Mouse (Mus musculus): ENCODE results near the gene Ten1. TPM values are rescaled to one million over a fixed set of nuclear protein-coding genes. Genes with fewer than 3 reads are reported as not detected.

Ten1 gene
- polyA plus RNA-seq, 1 experiment = 27.7 TPM

DNA sequence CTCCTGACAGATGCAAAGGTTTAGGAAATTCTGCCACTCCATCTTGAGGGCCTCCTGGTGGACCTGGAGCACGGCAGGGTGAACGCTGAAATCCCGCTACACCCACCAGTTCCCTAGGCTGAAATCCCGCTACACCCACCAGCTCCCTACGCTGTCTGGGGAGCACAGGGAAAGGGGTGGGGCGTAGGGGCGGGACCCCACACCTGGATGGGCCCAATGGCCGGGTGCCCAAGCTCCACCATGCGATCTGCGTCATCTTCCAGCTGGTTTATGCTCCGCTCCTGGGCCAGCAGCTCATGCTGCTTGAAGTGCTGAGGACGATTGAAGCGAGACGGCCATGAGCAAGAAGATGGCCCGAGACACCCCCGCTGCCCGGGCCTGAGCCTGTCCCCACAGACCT, 33.8 kb downstream of the Ten1 start:
- 74% methylated on average over 17 of the region's 17 CpGs for whole genome bisulfite sequencing
- H3K27me3 ChIP-seq (ENCODE audit: control insufficient read depth, insufficient read depth, low read length) = no peaks in the 10 kb centered on the region
- TF ChIP-seq POLR2A (IDR thresholded peaks at IDR 0.05; ENCODE audit: low read depth, low read length) = no peak
- no peak for TF ChIP-seq CTCF (IDR thresholded peaks at IDR 0.05; ENCODE audit: extremely low read depth, insufficient read length, insufficient replicate concordance, low read depth, low read length)
- no peak overlapping the region for H3K4me3 ChIP-seq (ENCODE audit: low read depth, low read length)
- peaks cover 11% of the 10 kb centered on the region for H3K36me3 ChIP-seq (ENCODE audit: control insufficient read depth, insufficient read depth, low read length)
- H3K27ac ChIP-seq (ENCODE audit: insufficient read depth, low read depth, low read length) = no peak overlapping the region
- H3K4me1 ChIP-seq (ENCODE audit: control insufficient read depth, insufficient read depth, insufficient read length, low read length) = peaks cover 10% of the 10 kb centered on the region

GRCm38 (mm10) chr11:116234901-116235300, 36.2 kb downstream of the Ten1 start:
- Histone ChIP-seq H3K36me3 (ENCODE audit: control insufficient read depth, insufficient read depth, low read length) (peaks cover 7% of the 10 kb centered on the region), H3K4me1 (ENCODE audit: control insufficient read depth, insufficient read depth, insufficient read length, low read length) (peaks cover 16% of the 10 kb centered on the region), H3K27me3 (ENCODE audit: control insufficient read depth, insufficient read depth, low read length) (no peaks in the 10 kb centered on the region), H3K4me3 (ENCODE audit: low read depth, low read length) (no peak overlapping the region), H3K27ac (ENCODE audit: insufficient read depth, low read depth, low read length) (no peak overlapping the region)
- TF ChIP-seq POLR2A (IDR thresholded peaks at IDR 0.05; ENCODE audit: low read depth, low read length) (no peak), CTCF (IDR thresholded peaks at IDR 0.05; ENCODE audit: extremely low read depth, insufficient read length, insufficient replicate concordance, low read depth, low read length) (no peak)
- WGBS = 88% methylated on average over 8 of the region's 8 CpGs

DNA sequence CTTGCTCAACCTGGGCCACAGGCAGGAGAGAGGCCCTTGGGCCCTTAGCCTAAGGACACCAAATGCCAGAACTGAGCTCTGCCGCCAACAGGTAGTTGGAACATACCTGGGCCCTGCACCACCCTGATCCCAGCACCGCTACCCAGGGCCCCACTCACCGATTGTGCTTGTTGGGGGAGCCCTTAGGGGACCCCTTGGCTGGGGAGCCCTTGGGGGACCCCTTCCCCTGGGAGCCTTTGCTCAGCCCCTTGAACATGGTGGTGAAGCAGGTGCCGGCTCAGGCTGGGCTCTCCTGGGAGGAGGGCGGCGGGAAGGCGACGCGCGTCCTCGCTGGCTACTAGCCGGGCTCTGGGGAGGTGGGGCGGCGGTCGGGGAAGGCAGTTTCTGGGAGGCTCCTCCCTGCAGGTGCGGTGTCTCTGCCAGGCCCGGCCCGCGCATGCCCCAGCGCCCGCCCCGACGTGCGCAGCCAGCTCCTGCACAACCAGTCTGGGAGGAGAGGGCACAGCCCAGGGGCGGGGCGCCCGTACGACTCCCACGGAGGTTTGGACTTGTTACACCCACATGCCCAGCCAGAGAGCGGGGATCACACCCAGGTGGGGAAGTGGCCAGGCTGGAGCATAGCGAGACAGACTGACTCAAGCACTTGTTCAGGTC, 39.2 kb downstream of the Ten1 start, which contains the start of gene Evpl:
TSS of gene Evpl (minus strand) at position 336 of the 654 bp plus-strand sequence.
- peaks cover 31% of the 10 kb centered on the region for H3K4me1 ChIP-seq (ENCODE audit: control insufficient read depth, insufficient read depth, insufficient read length, low read length)
- peak within 1 kb of the TSS; percentile 69 for H3K4me3 ChIP-seq (ENCODE audit: low read depth, low read length)
- H3K27me3 ChIP-seq (ENCODE audit: control insufficient read depth, insufficient read depth, low read length) = no peaks in the 10 kb centered on the region
- 6% methylated on average over 30 of the region's 31 CpGs for WGBS
- peaks cover 1% of the 10 kb centered on the region; the same call in 1 of the 2 replicates for H3K36me3 ChIP-seq (ENCODE audit: control insufficient read depth, insufficient read depth, low read length)
- TF ChIP-seq CTCF (IDR thresholded peaks at IDR 0.05; ENCODE audit: extremely low read depth, insufficient read length, insufficient replicate concordance, low read depth, low read length) (no peak), POLR2A (IDR thresholded peaks at IDR 0.05; ENCODE audit: low read depth, low read length) (peak; percentile 92)
- peak within 1 kb of the TSS; percentile 46 for H3K27ac ChIP-seq (ENCODE audit: insufficient read depth, low read depth, low read length)

DNA sequence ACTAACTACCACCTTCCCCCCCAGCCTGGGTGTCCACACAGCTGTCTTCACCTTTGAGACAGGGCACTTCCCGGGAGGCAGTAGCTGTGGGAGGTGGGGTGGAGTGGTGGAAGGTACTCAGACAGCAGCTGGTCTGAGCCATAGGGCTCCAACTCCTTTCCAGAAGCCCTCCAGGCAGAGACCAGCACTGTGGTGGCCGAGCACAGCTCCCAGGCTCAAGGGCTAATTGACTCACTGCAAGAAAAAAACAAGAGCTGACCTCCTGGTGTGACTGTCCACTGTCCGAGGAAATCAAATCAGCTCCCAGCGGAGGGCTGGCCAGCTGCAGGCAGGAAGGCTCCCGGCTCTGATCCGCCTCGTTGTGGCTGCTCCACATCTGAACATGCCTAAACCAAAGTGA, 41.1 kb downstream of the Ten1 start:
- Histone ChIP-seq H3K4me3 (ENCODE audit: low read depth, low read length) (no peak overlapping the region), H3K36me3 (ENCODE audit: control insufficient read depth, insufficient read depth, low read length) (peaks cover 9% of the 10 kb centered on the region), H3K27ac (ENCODE audit: insufficient read depth, low read depth, low read length) (no peak overlapping the region), H3K27me3 (ENCODE audit: control insufficient read depth, insufficient read depth, low read length) (no peaks in the 10 kb centered on the region), H3K4me1 (ENCODE audit: control insufficient read depth, insufficient read depth, insufficient read length, low read length) (peaks cover 31% of the 10 kb centered on the region)
- no peak for TF ChIP-seq POLR2A (IDR thresholded peaks at IDR 0.05; ENCODE audit: low read depth, low read length)
- no peak for TF ChIP-seq CTCF (IDR thresholded peaks at IDR 0.05; ENCODE audit: extremely low read depth, insufficient read length, insufficient replicate concordance, low read depth, low read length)
- 78% methylated on average over 7 of the region's 7 CpGs for WGBS

DNA sequence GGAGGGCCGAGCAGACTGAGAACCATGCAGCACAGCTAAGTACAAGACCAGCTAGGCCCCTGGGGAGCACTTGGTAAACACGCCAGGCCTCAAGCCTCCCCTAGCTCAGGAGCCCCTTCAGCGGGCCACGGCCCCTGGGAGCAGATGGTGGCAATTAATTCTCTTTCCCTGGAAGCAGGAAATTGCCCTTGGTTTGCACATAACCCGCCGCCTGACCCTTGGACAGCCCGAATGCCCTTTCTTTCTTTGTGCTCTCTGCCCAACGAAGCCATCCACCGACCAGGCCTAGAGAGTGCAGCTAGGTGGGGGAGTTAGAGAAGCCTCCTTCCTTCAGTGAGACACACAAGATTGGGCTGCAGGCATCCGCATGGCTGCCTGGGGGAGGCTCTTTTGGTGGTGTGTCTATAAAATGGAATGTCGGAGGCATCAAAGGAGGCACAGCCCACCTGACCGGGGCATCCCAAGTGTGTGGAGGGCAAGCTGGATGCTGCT, 43.1 kb downstream of the Ten1 start:
- WGBS = 38% methylated on average over 12 of the region's 12 CpGs
- H3K27ac ChIP-seq (ENCODE audit: insufficient read depth, low read depth, low read length) = peak overlapping the region; percentile 93
- TF ChIP-seq CTCF (IDR thresholded peaks at IDR 0.05; ENCODE audit: extremely low read depth, insufficient read length, insufficient replicate concordance, low read depth, low read length) (no peak), POLR2A (IDR thresholded peaks at IDR 0.05; ENCODE audit: low read depth, low read length) (no peak)

GRCm38 (mm10) chr11:116244580-116244979, 45.9 kb downstream of the Ten1 start:
- Histone ChIP-seq H3K4me3 (ENCODE audit: low read depth, low read length) (no peak overlapping the region), H3K36me3 (ENCODE audit: control insufficient read depth, insufficient read depth, low read length) (peaks cover 49% of the 10 kb centered on the region), H3K27me3 (ENCODE audit: control insufficient read depth, insufficient read depth, low read length) (no peaks in the 10 kb centered on the region), H3K4me1 (ENCODE audit: control insufficient read depth, insufficient read depth, insufficient read length, low read length) (peaks cover 41% of the 10 kb centered on the region), H3K27ac (ENCODE audit: insufficient read depth, low read depth, low read length) (no peak overlapping the region)
- TF ChIP-seq POLR2A (IDR thresholded peaks at IDR 0.05; ENCODE audit: low read depth, low read length) (no peak), CTCF (IDR thresholded peaks at IDR 0.05; ENCODE audit: extremely low read depth, insufficient read length, insufficient replicate concordance, low read depth, low read length) (no peak)
- 86% methylated on average over 8 of the region's 8 CpGs for WGBS

More for the DNA sequence above, 43.1 kb downstream of the Ten1 start:
- Histone ChIP-seq H3K36me3 (ENCODE audit: control insufficient read depth, insufficient read depth, low read length) (peaks cover 27% of the 10 kb centered on the region), H3K27me3 (ENCODE audit: control insufficient read depth, insufficient read depth, low read length) (no peaks in the 10 kb centered on the region), H3K4me1 (ENCODE audit: control insufficient read depth, insufficient read depth, insufficient read length, low read length) (peaks cover 42% of the 10 kb centered on the region), H3K4me3 (ENCODE audit: low read depth, low read length) (peak overlapping the region; percentile 11; the same call in 1 of the 2 replicates)

DNA sequence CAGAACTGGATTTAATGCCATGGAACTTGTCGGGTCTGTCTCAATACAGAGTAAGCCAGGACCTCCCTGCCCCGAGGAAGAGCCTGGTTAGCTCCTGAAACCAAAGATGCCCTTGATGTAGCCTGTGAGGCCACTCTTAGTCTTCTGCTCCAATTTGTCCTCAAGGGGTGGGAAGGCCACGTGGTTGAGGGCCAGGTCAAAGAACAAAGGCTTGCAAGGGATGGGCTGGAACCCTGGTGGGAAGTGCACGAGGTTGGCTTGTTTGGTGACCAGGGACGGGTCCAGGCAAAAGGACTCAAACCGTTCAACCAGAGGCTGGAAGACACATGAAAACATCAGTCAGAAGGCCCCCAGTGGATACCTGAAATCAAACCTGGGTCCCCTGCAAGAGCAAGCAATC, 47.0 kb downstream of the Ten1 start:
- Histone ChIP-seq H3K4me3 (ENCODE audit: low read depth, low read length) (no peak overlapping the region), H3K36me3 (ENCODE audit: control insufficient read depth, insufficient read depth, low read length) (peaks cover 59% of the 10 kb centered on the region), H3K27ac (ENCODE audit: insufficient read depth, low read depth, low read length) (peak overlapping the region; percentile 40), H3K27me3 (ENCODE audit: control insufficient read depth, insufficient read depth, low read length) (no peaks in the 10 kb centered on the region), H3K4me1 (ENCODE audit: control insufficient read depth, insufficient read depth, insufficient read length, low read length) (peaks cover 41% of the 10 kb centered on the region)
- 54% methylated on average over 6 of the region's 6 CpGs for WGBS
- TF ChIP-seq CTCF (IDR thresholded peaks at IDR 0.05; ENCODE audit: extremely low read depth, insufficient read length, insufficient replicate concordance, low read depth, low read length) (no peak), POLR2A (IDR thresholded peaks at IDR 0.05; ENCODE audit: low read depth, low read length) (no peak)

Data from small intestine, adult 2 months (tissue).